Mouse (Mus musculus) cerebellum, adult 9-10 months (tissue): ENCODE results near the gene Frmd3.
"Not testable (repeated sequence)": the region's sequence is repeated elsewhere in the genome, so short reads cannot be mapped to it uniquely, and the experiment has no call there.

Experiments
- DNase-seq: peaks from one replicate; pipeline ENCODE4 v3.0.0; 2022

Frmd3 gene

GRCm38 (mm10) chr4:74013211-74014047, at the start of gene Frmd3:
Frmd3 (plus strand) TSS chr4:74013442.
- DNase-seq, result peak; percentile 59

DNA sequence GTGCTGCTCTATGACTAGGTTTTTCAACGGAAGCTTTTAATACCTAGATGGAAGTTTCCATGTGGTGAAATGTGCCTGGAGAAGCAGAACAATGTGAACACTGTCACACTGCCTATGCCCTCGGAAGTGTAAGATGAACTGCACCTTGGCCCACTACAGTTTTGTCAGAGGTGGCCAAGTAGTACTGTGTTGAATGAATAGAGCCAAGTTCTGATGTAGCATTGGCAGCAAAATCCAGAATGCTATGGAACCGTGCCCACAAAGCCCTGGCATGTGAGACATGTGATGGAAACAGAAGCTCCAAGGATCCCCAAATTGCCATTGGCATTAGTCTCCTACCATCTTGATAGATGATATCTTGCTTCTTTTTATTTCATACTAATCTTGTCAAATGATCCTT, 32.8 kb upstream of the Frmd3 start:
- no peak for DNase-seq

- no peak for DNase-seq
Measured at GRCm38 (mm10) chr4:74012277-74012676, 965 bp upstream of the Frmd3 start.

GRCm38 (mm10) chr4:74012700-74013099, 542 bp upstream of the Frmd3 start:
- DNase-seq, result peak; percentile 8

DNA sequence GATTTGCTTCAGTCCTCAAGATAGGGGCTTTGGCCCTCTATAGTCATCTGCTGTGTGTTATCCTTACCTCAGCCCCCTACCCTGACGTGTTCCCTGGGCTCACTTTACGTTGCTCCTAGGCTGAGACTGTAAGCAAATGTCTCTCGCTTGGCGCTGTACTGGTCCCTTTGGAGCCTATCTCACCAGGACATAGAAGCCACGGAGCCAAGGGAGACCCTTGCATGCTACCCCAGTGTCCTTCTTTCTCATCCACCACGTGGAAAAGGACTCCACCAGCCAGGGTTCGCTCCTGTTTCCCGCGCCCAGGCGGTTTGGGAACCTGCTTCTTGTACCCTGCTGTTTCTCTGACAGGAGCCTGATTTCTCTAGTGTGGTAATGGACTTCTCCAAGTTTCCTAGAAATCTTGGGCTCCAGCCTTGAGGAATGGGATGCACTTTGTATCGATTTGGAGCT, 832 bp downstream of the Frmd3 start:
- peak; percentile 10 for DNase-seq

- DNase-seq, result no peak
Measured at GRCm38 (mm10) chr4:74020084-74020483, 6.8 kb downstream of the Frmd3 start.

GRCm38 (mm10) chr4:74043226-74043625, 30.0 kb downstream of the Frmd3 start:
- DNase-seq, result no peak

DNA sequence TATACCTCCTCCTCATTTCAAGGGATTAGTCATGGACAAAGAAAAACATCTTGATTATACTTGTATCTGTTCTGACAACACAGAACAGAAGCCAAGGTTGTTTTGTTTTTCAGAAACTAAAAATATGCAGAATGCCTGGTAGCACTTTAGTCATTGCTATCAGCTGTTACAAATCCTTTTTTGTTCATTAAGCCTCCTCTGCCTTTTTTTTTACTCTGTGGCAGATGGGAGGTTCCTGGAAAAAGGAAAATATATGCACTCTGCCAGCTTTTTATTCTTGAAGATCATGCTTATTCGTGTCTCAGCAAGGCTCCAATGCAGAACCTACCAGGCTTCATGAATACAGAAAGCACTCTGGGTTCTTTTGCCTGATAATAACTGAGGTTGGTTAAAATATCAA, 38.5 kb downstream of the Frmd3 start:
- no peak for DNase-seq

- peak; percentile 53 for DNase-seq
Measured at GRCm38 (mm10) chr4:74076727-74077126, 63.5 kb downstream of the Frmd3 start.

DNA sequence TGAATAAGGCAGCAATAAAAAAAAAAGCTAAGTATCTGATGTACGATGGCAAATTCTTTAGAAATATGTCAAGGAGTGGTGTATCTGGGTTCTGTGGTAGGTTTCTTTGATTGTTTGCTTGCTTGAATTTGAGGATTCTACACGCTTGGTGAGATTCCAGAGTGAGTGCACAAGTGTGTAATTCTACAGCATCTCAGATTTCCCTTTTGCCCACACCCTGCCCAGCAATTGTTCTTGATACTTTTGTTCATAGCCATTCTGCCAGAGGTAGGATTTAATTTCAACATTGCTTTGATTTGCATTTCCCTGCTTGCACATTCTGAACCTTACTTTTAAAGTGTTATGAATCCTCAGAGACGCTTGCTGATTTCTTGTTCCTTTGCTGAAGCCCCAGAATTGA, 97.6 kb downstream of the Frmd3 start:
- DNase-seq, result no peak

DNA sequence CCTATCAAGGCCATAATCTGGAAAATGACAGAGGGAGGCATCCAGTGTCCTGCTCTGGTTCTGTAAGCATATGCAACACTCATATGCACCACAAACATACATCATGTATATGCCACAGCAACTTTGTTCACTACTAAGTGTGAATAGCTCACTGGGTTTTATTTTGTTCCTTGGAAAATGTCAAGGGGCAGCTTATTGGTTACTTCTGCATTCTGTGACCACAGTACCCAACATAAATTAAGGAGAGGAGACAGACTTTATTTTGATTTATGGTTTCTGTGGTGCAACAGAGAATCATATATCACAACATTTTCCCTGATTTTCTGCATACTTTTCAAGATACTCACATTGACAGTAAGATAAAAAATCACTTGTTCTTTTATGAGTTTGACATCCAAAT, 178.3 kb downstream of the Frmd3 start:
- DNase-seq, result no peak

DNA sequence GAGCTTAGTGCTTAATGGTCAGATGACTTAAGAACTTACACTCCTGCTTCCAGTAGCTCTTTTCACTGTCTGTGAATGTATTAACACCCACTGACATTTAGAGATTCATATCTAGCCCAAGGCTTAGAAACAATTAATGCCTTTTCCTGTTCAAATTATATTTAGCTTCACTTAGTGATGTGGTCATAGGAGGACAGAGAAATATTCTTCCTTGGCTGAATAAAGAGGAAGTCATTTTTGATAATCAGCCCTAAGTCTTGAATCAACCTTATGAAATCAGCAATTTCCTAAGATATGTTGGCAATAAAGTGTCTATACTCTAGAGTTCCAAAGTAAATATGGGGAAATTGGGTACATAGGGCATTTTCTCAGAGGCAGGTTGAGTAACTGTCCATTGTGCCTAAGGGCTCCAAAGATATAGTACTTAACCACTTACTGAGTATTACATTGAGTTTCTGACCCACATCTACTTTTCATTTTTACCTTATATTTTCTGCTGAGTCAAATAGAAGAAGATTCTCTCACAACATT, 188.1 kb downstream of the Frmd3 start:
- no peak for DNase-seq

DNA sequence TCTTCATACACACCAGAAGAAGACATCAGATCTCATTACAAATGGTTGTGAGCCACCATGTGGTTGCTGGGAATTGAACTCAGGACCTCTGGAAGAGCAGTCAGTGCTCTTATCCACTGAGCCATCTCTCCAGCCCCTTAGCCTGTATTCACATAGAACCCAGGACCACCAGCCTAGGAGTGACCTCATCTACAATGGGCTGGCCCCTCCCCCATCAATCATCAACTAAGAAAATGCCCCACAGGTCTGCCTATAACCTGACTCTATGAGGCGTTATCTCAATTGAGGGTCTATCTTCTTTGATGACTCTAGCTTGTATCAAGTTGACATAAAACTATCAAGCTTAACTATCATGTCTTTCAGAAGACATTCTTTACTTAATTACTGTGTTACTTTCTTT, 208.5 kb downstream of the Frmd3 start:
- DNase-seq, result not testable (repeated sequence)

DNA sequence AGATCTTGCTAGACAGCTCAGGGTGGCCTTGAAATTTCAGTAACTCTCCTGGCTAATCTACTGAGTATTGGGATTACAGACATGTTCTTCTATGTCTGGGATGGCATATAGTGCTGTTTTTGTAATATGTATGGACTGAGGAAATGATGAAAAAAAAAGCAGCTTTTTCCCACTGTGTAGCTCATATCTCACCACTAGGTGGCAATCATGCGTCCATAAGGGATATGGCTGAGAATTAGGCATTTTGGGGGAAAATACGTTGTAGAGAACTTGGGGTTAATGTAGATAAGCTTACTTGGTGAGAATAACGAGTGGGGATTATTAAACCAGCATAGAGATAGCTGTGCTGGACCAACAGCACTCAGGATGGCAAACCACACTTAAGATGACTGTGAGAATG, 209.1 kb downstream of the Frmd3 start:
- DNase-seq, result peak; percentile 7

- DNase-seq, result no peak
Measured at GRCm38 (mm10) chr4:74224210-74224609, 211.0 kb downstream of the Frmd3 start.

DNA sequence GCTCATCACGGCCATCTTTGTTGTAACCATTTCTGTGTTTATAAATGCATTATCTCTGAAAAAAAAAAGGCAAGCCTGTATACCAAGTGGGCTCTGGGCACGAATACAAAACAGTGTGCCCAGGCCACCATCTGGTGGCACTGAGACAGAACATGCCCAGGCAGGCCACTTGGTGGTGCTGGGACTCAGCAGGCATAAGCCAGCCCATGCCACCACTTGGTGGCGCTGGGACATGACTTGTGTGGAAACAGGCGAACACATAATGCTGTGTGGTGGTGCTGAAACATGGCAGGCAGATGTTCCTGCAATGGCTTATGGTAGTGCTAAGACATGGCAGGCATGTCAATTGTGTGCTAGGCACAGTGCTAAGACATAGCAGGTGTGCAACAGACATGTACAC, 217.8 kb downstream of the Frmd3 start:
- DNase-seq, result no peak

GRCm38 (mm10) chr4:74231405-74231804, 218.2 kb downstream of the Frmd3 start:
- DNase-seq, result peak; percentile 33

DNA sequence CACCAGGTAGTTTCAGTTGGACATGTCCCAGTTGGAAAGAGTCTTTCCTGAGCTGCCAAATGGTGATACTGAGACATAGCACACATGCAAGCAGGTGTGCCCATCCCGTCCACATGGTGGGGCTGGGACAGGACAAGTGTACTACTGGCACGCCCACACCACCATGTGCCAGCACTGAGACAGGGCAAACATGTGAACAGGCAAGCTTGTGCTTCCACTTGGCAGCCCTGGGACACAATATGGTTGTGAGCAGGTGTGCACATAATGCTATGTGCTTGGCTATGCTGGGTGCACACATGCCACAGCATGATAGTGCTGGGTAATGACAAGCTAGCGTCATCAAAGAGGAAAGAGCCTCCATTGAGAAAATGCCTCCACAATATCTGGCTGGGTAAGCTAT, 220.3 kb downstream of the Frmd3 start:
- DNase-seq, result no peak

DNA sequence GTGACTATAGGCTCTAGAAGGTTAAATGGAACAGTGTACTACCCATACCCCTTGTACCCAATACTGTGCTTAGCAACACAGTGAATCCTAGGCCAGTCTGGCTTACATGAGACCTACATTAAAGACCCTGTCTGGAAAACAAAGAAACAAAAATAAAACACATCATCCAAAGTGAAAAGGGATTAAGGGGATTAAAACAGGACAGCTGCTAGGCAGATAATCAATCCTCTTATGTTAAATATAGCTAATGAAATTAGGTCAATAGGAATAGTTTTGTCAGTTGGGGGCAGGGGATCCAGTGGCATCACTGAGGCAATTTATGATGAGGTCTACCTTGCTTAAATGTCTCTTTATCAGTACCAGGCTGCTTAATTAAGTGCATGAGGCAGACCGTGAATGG, 228.9 kb downstream of the Frmd3 start, which contains the start of gene Kdm4c:
Gene Kdm4c, plus strand, starts transcription at position 322 of the 400 bp plus-strand sequence.
- no peak for DNase-seq
